Mouse (Mus musculus) G1E (cell line): ENCODE measurements around the gene Olfr740. TPM values are rescaled to one million over a fixed set of nuclear protein-coding genes. Genes with fewer than 3 reads are reported as not detected.

Experiments
- ATAC-seq: 2 replicates; pipeline ENCODE4 v1.8.0; 2016; ENCODE audit warnings: mild to moderate bottlenecking; ENCODE audit not compliant: insufficient number of reproducible peaks, poor library complexity, low FRiP score, severe bottlenecking; ENCODE audit errors: extremely low read depth
- DNase-seq: peaks from one replicate; pipeline ENCODE4 v3.0.0; 2012; ENCODE audit warnings: low spot score
- H3K27me3 ChIP-seq: 2 replicates; pipeline ENCODE4 v1.6.1; 2012; ENCODE audit warnings: mild to moderate bottlenecking, low read length, inconsistent platforms; ENCODE audit not compliant: insufficient read depth
- H3K36me3 ChIP-seq: replicated peaks from 2 replicates; pipeline ENCODE3; 2012; ENCODE audit warnings: mild to moderate bottlenecking, inconsistent platforms
- H3K4me1 ChIP-seq: 2 replicates; pipeline ENCODE4 v1.6.1; 2012; ENCODE audit warnings: low read depth, low read length, inconsistent platforms, mixed read lengths; ENCODE audit not compliant: insufficient read depth
- H3K4me3 ChIP-seq: 2 replicates; pipeline ENCODE4 v1.5.1; 2012; ENCODE audit warnings: low read depth, mild to moderate bottlenecking, inconsistent platforms, low read length, moderate library complexity, mixed read lengths
- H3K9me3 ChIP-seq: replicated peaks from 2 replicates; pipeline ENCODE4 v1.6.1; 2012; ENCODE audit warnings: inconsistent platforms
- CTCF ChIP-seq: IDR thresholded peaks from 2 replicates; pipeline ENCODE4 v1.5.1; 2012; ENCODE audit warnings: low read depth, low read length, inconsistent platforms, mixed read lengths
- GATA1 ChIP-seq: IDR thresholded peaks from 2 replicates; pipeline ENCODE4 v1.6.1; 2012; ENCODE audit warnings: borderline replicate concordance, low read length, inconsistent platforms, mixed read lengths
- GATA2 ChIP-seq: IDR thresholded peaks from 2 replicates; pipeline ENCODE4 v1.6.1; 2012; ENCODE audit warnings: low read depth, low read length, inconsistent platforms, borderline replicate concordance
- POLR2AphosphoS5 ChIP-seq: IDR thresholded peaks from 2 replicates; pipeline ENCODE4 v1.6.1; 2012; ENCODE audit warnings: low read depth, low read length, inconsistent platforms; ENCODE audit not compliant: insufficient replicate concordance
- TAL1 ChIP-seq: conservative IDR thresholded peaks from 2 replicates; pipeline ENCODE4 v1.6.1; 2012; ENCODE audit warnings: low read depth, low read length, inconsistent platforms, mixed read lengths
- polyA plus RNA-seq: library from polyadenylated mRNA; stranded (reverse); fragments of >175 nt; gene quantifications from 2 replicates; pipeline ENCODE4 v1.2.3, GENCODE M21; 2012
- total RNA-seq, 2 experiments: library from RNA; stranded (forward) in 1 of 2; stranded (reverse) in 1 of 2; fragments of 200-1000 nt in 1 of 2; fragments of >200 nt in 1 of 2; fragmentation: Nextera tagmentation in 1 of 2; gene quantifications; 2 replicates each; pipeline ENCODE4 v1.2.3; 2014 to 2017

The Olfr740 gene
- total RNA-seq (2014; fragmentation: Nextera tagmentation) (not detected in 2 replicates), total RNA-seq (2017) (0.06 and 0.11 TPM in 2 replicates), polyA plus RNA-seq (not detected in 2 replicates)

DNA sequence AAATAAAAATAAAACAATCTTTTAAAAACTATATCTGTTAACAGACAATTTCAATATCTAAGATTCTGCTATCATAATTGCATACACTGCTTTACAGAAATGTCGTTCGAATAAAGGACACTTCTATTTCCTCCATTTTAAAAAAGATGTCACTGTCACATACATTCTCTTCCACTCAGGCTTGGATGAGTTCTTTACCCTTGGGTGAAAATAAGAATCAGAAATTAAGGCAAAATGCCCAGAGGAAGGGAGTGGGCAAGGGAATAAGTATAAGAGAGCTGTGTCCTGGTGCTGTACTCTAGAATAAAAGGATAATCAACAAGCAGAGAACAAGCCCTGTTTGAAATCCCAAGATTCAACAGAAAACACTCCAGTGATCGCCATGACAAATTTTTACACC, at the start of gene Olfr740:
Olfr740 (plus strand) TSS at position 301 of the 400 bp plus-strand sequence.
- no peaks in the 10 kb centered on the region for H3K36me3 ChIP-seq
- ATAC-seq (no peak), DNase-seq (no peak)
- H3K27me3 ChIP-seq, result no peaks in the 10 kb centered on the region
- no peaks in the 10 kb centered on the region for H3K4me1 ChIP-seq
- H3K4me3 ChIP-seq, result no peak within 1 kb of the TSS
- H3K9me3 ChIP-seq, result no peaks in the 10 kb centered on the region
- TF ChIP-seq POLR2AphosphoS5, result no peak
- no peak for TF ChIP-seq GATA1
- no peak for TF ChIP-seq TAL1
- no peak for TF ChIP-seq GATA2
- no peak for TF ChIP-seq CTCF

DNA sequence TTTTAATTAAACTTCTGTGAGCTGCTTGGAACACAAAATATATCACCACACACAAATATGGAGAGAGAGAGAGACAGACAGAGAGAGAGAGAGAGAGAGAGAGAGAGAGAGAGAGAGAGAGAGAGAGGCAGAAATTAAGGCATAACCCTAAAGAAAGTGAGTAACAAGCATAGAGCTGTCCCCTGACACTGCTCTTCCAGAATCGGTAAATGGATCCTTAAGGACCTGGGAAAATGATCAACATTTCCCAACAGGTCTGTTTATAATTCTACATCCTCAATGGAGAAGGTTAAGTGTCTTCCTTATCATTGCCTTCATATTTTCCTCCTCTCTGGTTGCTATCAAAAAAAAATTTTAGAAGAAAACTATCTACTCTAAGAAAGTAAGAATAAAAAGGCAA, 38.1 kb upstream of the Olfr740 start, which contains the start of gene Olfr738:
Olfr738 (plus strand) TSS at position 301 of the 400 bp plus-strand sequence.
- H3K27me3 ChIP-seq, result no peaks in the 10 kb centered on the region
- H3K4me3 ChIP-seq, result no peak within 1 kb of the TSS
- TF ChIP-seq GATA1 (no peak), POLR2AphosphoS5 (no peak), GATA2 (no peak), TAL1 (no peak), CTCF (no peak)
- no peaks in the 10 kb centered on the region for H3K9me3 ChIP-seq
- ATAC-seq (no peak), DNase-seq (no peak)
- no peaks in the 10 kb centered on the region for H3K4me1 ChIP-seq
- H3K36me3 ChIP-seq, result no peaks in the 10 kb centered on the region

DNA sequence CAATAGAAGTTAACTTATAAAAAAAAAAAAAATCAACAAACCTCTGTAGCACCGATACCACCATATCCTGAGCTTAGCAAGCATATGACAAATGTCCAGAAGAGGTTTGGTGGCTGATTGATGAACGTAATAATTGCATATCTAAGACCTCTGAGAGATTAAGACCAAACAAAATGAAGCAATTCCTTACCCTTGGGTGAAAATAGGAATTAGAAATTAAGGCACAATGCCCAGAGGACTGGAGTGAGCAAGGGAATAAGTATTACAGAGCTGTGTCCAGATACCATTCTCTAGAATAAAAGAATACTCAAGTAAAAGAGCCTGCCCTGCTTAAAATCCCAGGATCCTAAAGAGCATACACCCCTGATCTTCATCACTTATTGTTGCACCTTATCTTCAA, 27.0 kb upstream of the Olfr740 start, which contains the start of gene Olfr739:
Olfr739 (plus strand) TSS at position 301 of the 400 bp plus-strand sequence.
- H3K27me3 ChIP-seq, result no peaks in the 10 kb centered on the region
- ATAC-seq (no peak), DNase-seq (no peak)
- no peak within 1 kb of the TSS for H3K4me3 ChIP-seq
- H3K9me3 ChIP-seq, result no peaks in the 10 kb centered on the region
- no peaks in the 10 kb centered on the region for H3K4me1 ChIP-seq
- TF ChIP-seq TAL1, result no peak
- no peaks in the 10 kb centered on the region for H3K36me3 ChIP-seq

DNA sequence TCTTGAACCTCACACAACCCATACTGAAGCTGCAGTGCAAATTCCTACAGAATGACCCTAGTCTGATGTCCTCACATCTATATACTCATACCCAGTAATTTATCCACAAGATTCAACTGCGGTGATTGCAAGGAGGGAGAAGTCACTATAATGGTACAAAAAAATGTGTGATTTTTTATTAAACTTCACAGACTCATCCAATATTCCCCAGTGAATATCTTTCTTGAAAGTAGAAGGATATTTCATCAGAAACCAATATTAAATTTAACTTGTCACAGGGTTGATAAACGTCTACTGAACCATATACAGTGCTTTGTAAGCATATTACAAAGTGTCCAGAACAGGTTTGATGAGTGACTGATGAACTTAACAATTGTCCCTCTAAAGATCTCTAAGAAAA, 27.1 kb downstream of the Olfr740 start, which contains the start of gene Olfr741:
Olfr741 (plus strand) TSS at position 301 of the 400 bp plus-strand sequence.
- Histone ChIP-seq H3K27me3 (no peaks in the 10 kb centered on the region), H3K9me3 (no peaks in the 10 kb centered on the region), H3K4me1 (no peaks in the 10 kb centered on the region), H3K36me3 (no peaks in the 10 kb centered on the region), H3K4me3 (no peak within 1 kb of the TSS)
- ATAC-seq, result no peak
- no peak for DNase-seq
- TF ChIP-seq GATA1, result no peak
- TF ChIP-seq TAL1, result no peak
- no peak for TF ChIP-seq POLR2AphosphoS5
- no peak for TF ChIP-seq GATA2
- no peak for TF ChIP-seq CTCF

DNA sequence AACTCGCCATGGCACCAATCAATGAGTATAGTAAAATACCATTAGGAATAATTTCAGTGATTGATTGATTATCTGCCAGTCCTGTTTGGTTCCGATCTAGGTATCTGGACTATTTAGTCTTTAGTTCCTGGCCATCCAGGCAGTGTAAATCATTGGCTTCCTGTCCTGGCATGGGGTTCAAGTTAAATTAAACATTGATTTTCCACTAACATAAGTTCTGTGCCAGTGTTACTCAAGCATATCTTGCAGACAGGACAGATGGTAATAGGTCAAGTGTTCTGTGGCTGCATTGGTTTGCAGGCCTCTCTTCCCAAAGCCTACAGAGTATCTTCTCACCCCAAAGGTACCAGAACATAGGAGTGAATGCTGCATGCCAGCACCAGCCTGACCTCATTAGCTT, 33.1 kb downstream of the Olfr740 start:
- Histone ChIP-seq H3K4me1 (no peaks in the 10 kb centered on the region), H3K4me3 (no peak overlapping the region), H3K9me3 (no peaks in the 10 kb centered on the region), H3K36me3 (no peaks in the 10 kb centered on the region), H3K27me3 (no peaks in the 10 kb centered on the region)
- ATAC-seq, result no peak
- DNase-seq, result no peak
- TF ChIP-seq CTCF (no peak), TAL1 (no peak)

DNA sequence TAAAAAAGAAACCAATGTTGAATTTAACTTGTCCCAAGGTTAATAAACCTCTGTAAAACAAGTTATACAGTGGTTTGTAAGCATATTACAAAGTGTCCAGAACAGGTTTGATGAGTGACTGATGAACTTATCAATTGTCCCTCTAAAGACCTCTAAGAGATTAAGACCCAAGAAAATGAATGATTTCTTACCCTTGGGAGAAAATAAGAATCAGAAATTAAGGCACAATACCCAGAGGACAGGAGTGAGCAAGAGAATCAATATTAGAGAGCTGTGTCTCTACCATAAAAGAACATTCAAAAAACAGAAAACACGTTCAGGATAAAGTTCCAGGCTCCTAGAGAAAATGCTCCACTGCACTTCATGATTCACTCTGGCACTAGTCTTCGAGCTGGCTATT, 58.0 kb downstream of the Olfr740 start, which contains the start of gene Olfr742:
Olfr742 (plus strand) TSS at position 301 of the 400 bp plus-strand sequence.
- no peak for DNase-seq
- Histone ChIP-seq H3K36me3 (no peaks in the 10 kb centered on the region), H3K4me1 (no peaks in the 10 kb centered on the region), H3K4me3 (no peak within 1 kb of the TSS), H3K9me3 (no peaks in the 10 kb centered on the region), H3K27me3 (no peaks in the 10 kb centered on the region)
- no peak for ATAC-seq
- no peak for TF ChIP-seq GATA1
- no peak for TF ChIP-seq TAL1
- TF ChIP-seq GATA2, result no peak
- no peak for TF ChIP-seq POLR2AphosphoS5
- TF ChIP-seq CTCF, result no peak

Other genes starting within 250 kb of the Olfr740 start
- gene Olfr731, start 203.7 kb upstream of the Olfr740 start, total RNA-seq (2014; fragmentation: Nextera tagmentation), result not detected in 2 replicates
- under 0.01 and 0.22 TPM in 2 replicates for gene Olfr731, start 203.7 kb upstream of the Olfr740 start, total RNA-seq (2017)
- gene Olfr731, start 203.7 kb upstream of the Olfr740 start, polyA plus RNA-seq, result not detected in 2 replicates
- gene Olfr732, start 161.3 kb upstream of the Olfr740 start, total RNA-seq (2014; fragmentation: Nextera tagmentation), result not detected in 2 replicates
- gene Olfr732, start 161.3 kb upstream of the Olfr740 start, total RNA-seq (2017), result 0.11 TPM in 1 of 2 replicates, not detected in the other
- gene Olfr732, start 161.3 kb upstream of the Olfr740 start, polyA plus RNA-seq, result not detected in 2 replicates
- not detected in 2 replicates for gene Olfr733, start 144.0 kb upstream of the Olfr740 start, total RNA-seq (2014; fragmentation: Nextera tagmentation)
- gene Olfr733, start 144.0 kb upstream of the Olfr740 start, total RNA-seq (2017), result 0.16 TPM in 1 of 2 replicates, not detected in the other
- not detected in 2 replicates for gene Olfr733, start 144.0 kb upstream of the Olfr740 start, polyA plus RNA-seq
- not detected in 2 replicates for gene Olfr734, start 118.8 kb upstream of the Olfr740 start, total RNA-seq (2014; fragmentation: Nextera tagmentation)
- gene Olfr734, start 118.8 kb upstream of the Olfr740 start, total RNA-seq (2017), result 0.06 and 0.16 TPM in 2 replicates
- gene Olfr734, start 118.8 kb upstream of the Olfr740 start, polyA plus RNA-seq, result not detected in 2 replicates
- not detected in 2 replicates for gene Olfr735, start 96.7 kb upstream of the Olfr740 start, total RNA-seq (2014; fragmentation: Nextera tagmentation)
- 0.44 TPM in 1 of 2 replicates, not detected in the other for gene Olfr735, start 96.7 kb upstream of the Olfr740 start, total RNA-seq (2017)
- gene Olfr735, start 96.7 kb upstream of the Olfr740 start, polyA plus RNA-seq, result not detected in 2 replicates
- not detected in 2 replicates for gene Tlr11, start 87.6 kb upstream of the Olfr740 start, total RNA-seq (2014; fragmentation: Nextera tagmentation)
- gene Tlr11, start 87.6 kb upstream of the Olfr740 start, total RNA-seq (2017), result 0.11 TPM in 1 of 2 replicates, not detected in the other
- not detected in 2 replicates for gene Tlr11, start 87.6 kb upstream of the Olfr740 start, polyA plus RNA-seq
- not detected in 2 replicates for gene Olfr736, start 64.4 kb upstream of the Olfr740 start, total RNA-seq (2014; fragmentation: Nextera tagmentation)
- 0.11 TPM in 1 of 2 replicates, not detected in the other for gene Olfr736, start 64.4 kb upstream of the Olfr740 start, total RNA-seq (2017)
- not detected in 2 replicates for gene Olfr736, start 64.4 kb upstream of the Olfr740 start, polyA plus RNA-seq
- not detected in 2 replicates for gene Olfr738, start 38.0 kb upstream of the Olfr740 start, total RNA-seq (2014; fragmentation: Nextera tagmentation)
- not detected in 2 replicates for gene Olfr738, start 38.0 kb upstream of the Olfr740 start, total RNA-seq (2017)
- not detected in 2 replicates for gene Olfr738, start 38.0 kb upstream of the Olfr740 start, polyA plus RNA-seq
- gene Olfr739, start 26.9 kb upstream of the Olfr740 start, total RNA-seq (2014; fragmentation: Nextera tagmentation), result not detected in 2 replicates
- 0.05 and 0.17 TPM in 2 replicates for gene Olfr739, start 26.9 kb upstream of the Olfr740 start, total RNA-seq (2017)
- gene Olfr739, start 26.9 kb upstream of the Olfr740 start, polyA plus RNA-seq, result not detected in 2 replicates
- not detected in 2 replicates for gene Olfr741, start 27.2 kb downstream of the Olfr740 start, total RNA-seq (2014; fragmentation: Nextera tagmentation)
- 0.16 TPM in 1 of 2 replicates, not detected in the other for gene Olfr741, start 27.2 kb downstream of the Olfr740 start, total RNA-seq (2017)
- not detected in 2 replicates for gene Olfr741, start 27.2 kb downstream of the Olfr740 start, polyA plus RNA-seq
- not detected in 2 replicates for gene Olfr742, start 58.1 kb downstream of the Olfr740 start, total RNA-seq (2014; fragmentation: Nextera tagmentation)
- gene Olfr742, start 58.1 kb downstream of the Olfr740 start, total RNA-seq (2017), result 0.11 TPM in 1 of 2 replicates, not detected in the other
- not detected in 2 replicates for gene Olfr742, start 58.1 kb downstream of the Olfr740 start, polyA plus RNA-seq
- gene Olfr743, start 76.3 kb downstream of the Olfr740 start, total RNA-seq (2014; fragmentation: Nextera tagmentation), result not detected in 2 replicates
- 0.22 and 0.23 TPM in 2 replicates for gene Olfr743, start 76.3 kb downstream of the Olfr740 start, total RNA-seq (2017)
- not detected in 2 replicates for gene Olfr743, start 76.3 kb downstream of the Olfr740 start, polyA plus RNA-seq
- not detected in 2 replicates for gene Olfr744, start 169.3 kb downstream of the Olfr740 start, total RNA-seq (2014; fragmentation: Nextera tagmentation)
- 0.11 TPM in 1 of 2 replicates, not detected in the other for gene Olfr744, start 169.3 kb downstream of the Olfr740 start, total RNA-seq (2017)
- gene Olfr744, start 169.3 kb downstream of the Olfr740 start, polyA plus RNA-seq, result not detected in 2 replicates
- not detected in 2 replicates for gene Olfr745, start 193.8 kb downstream of the Olfr740 start, total RNA-seq (2014; fragmentation: Nextera tagmentation)
- gene Olfr745, start 193.8 kb downstream of the Olfr740 start, total RNA-seq (2017), result 0.27 TPM in 1 of 2 replicates, not detected in the other
- gene Olfr745, start 193.8 kb downstream of the Olfr740 start, polyA plus RNA-seq, result not detected in 2 replicates
- gene Olfr746, start 201.5 kb downstream of the Olfr740 start, total RNA-seq (2014; fragmentation: Nextera tagmentation), result not detected in 2 replicates
- gene Olfr746, start 201.5 kb downstream of the Olfr740 start, total RNA-seq (2017), result 0.22 TPM in 1 of 2 replicates, not detected in the other
- not detected in 2 replicates for gene Olfr746, start 201.5 kb downstream of the Olfr740 start, polyA plus RNA-seq
- gene Olfr747, start 247.7 kb downstream of the Olfr740 start, total RNA-seq (2014; fragmentation: Nextera tagmentation), result not detected in 2 replicates
- not detected in 2 replicates for gene Olfr747, start 247.7 kb downstream of the Olfr740 start, total RNA-seq (2017)
- not detected in 2 replicates for gene Olfr747, start 247.7 kb downstream of the Olfr740 start, polyA plus RNA-seq